Mouse (Mus musculus) liver, adult 2 months (tissue): Measurements from ENCODE around the gene Tfdp1.

Experiments used
- CTCF ChIP-seq: fragments of 200-500 bp; IDR thresholded peaks from 2 replicates; pipeline ENCODE4 v1.5.1; 2011; ENCODE audit warnings: low read depth, low read length, control low read depth
- POLR2A ChIP-seq: fragments of 200-500 bp; IDR thresholded peaks from 2 replicates; pipeline ENCODE4 v1.6.1; 2011; ENCODE audit warnings: low read length, control low read depth; ENCODE audit not compliant: insufficient read depth; ENCODE audit errors: extremely low read depth

GRCm38 (mm10) chr8:13353155-13353833 is 14.7 kb downstream of the Tfdp1 start:
- TF ChIP-seq CTCF (no peak), POLR2A (no peak)
